Mouse (Mus musculus) ovary, adult 18-20 months (tissue): ENCODE data around the gene Gdpd5.
"Not testable (repeated sequence)": the region's sequence is repeated elsewhere in the genome, so short reads cannot be mapped to it uniquely, and the experiment has no call there.

Source experiments
- DNase-seq: peaks from one replicate; pipeline ENCODE4 v3.0.0; 2022; ENCODE audit warnings: low spot score, mixed read lengths

Gdpd5 gene

DNA sequence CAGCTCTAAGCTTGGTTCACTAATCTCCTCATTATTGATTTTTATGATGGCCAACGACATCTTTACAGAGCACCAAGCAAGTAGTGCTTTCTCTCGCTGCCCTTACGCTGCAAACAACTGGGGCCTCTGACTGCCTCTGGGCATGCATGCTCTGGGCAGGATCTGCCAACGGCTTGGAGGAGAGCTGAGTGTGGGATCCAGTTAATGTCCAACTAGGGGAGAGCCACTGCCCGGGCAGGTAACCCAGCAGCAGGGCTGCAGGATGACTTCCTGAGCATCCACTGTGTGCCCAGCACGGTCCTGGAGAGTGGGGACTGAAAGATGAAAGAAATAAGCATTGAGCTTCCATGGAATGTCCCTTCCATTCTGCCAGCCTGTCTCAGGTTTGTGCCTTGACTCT lies 14.5 kb upstream of the Gdpd5 start:
- DNase-seq, result no peak

DNA sequence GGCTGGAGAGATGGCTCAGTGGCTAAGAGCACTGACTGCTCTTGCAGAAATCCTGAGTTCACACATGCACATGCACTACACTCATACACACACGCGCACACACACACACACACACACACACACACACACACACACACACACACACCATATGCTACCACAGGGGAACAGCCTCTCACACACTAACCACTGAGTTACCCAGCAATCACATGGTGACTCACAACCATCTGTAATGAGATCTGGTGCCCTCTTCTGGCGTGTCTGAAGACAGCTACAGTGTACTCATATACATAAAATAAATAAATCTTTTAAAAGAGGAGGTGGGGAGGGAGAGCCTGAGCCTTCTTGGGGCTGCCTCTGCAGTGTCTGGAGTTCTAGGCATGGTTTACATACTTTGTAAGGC lies 6.9 kb upstream of the Gdpd5 start:
- not testable (repeated sequence) for DNase-seq

DNA sequence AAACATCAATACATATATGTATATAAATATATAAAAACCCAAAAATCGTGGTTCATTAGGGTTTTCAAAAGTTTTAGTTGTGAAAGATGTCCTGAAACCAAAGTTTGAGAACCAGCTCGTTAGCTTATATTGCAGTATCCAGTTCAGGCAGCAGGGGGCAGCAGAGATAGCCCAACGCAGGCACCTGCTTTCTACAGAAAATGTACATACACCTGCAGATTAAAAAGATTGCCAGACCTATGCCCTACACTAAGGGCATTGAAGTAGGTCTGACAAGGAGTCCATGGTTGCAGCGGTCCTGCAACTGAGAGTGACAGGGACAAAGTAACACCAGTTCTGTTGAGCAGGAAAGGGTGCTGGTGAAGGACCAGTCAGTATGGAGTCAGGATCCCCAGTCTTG lies 5.8 kb upstream of the Gdpd5 start:
- DNase-seq, result no peak

DNA sequence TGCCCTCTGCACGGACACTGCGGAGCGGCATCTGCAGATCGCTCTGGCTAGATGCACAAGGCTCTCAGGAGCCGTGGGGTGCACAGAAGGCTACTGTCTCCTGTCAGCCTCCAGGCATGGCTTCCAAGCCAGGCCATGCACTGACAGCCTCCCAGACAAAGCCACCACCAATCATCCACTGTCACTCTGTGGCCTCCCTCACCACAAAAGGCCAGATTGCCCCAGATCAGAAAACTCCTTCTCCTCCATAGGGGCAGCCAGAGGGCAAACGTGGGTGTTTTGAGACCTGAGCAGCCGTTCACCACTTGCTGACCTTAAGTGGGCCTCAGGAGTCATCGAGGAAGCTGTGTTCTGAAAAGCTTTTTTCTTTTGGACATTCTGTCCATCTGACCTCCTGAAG lies 2.3 kb upstream of the Gdpd5 start:
- no peak for DNase-seq

DNA sequence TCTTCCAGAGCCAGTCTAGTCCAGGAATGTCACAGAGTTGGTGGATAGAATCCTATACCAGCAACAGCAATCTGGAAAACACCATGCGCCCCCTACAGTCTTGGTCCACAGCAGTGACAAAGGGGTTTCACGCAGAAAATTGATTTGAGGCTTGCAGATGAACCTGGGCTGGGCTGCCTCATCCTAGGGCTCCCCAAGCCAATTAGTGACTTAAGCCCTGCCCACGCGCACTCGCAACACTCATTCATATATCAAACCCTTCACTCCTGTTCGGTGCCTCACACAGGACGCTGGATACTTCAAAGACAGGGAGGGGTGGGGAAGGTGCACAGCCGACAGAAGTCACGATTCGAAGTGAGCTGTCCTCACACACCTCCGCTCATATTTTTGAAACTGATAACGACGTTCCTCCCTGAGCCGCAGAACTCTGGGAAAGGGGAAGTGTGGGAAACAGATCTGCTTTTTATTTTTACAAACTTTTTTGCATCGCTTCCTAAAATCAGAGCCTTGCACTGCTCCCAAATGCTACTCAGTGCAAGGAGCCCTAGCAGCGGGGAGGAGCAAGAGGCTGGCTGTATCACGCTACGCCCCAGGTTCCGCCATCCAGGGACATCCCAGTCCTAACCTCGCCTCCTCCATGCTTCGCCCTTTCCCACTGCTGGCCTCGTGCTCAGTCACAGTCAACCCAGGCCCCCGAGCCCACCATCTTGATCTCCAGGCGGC lies 562 bp upstream of the Gdpd5 start:
- no peak for DNase-seq

DNA sequence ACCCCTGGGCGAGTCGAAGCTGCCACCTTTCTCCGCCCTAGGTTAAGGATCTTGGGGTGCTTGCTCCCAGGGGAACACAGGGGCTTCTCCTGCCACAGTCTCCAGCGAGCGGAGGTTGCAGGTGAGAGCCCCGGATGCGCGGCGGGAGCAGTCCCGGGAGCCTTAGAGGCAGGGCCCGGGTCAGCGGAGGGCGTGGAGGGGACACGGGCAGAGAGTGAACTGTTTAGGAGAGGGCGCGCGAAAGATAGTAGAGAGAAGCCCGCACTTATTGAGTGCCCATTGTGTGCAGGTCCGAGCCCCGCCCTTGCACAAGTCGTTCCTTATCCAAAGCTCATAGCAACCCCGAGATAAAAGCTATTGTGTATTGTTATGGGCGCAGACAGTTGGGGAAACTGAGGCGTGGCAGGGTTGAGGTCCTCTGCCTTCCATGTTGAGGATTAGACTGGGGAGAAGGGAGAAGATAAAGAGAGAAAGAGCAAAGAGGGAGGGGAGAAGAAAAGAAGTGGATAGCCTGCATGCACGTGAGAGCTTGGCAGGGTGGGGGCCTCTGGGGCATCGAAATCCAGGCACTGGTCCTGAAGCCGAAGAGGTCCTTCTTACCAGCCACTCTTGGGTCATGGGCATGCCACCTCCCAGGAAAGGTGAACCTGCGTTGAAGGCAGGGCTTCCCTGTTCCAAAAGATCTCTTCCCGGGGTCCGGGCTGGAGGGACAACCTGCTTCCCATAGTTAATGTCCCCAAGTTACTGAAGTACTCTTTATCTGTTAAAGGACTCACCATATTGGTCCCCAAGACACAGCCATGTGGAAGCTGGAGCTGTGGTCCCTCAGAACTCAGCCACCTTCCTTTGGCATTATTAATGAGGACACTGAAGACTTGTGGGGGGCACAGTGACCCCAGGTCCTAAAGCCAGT lies 1.1 kb downstream of the Gdpd5 start:
- no peak for DNase-seq

DNA sequence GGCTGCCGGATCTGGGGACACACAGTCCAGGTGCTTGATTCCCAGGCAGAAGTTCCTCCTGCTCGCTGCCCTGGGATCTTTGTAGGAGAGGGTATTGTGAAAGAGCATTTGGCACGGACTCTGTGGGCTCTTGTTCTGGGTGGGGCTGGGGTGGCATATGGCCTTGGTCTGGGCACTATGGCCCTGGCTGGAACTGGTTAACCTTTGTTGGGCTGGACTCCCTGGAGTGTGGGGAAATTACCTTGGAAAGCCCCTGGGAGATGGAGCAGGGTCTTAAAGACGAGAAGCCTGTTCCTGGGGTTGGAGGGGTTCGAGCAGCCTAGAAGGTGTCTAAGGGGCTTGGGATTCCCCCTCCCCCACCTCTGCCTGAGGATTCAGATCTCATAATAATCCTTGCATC lies 2.0 kb downstream of the Gdpd5 start:
- no peak for DNase-seq

DNA sequence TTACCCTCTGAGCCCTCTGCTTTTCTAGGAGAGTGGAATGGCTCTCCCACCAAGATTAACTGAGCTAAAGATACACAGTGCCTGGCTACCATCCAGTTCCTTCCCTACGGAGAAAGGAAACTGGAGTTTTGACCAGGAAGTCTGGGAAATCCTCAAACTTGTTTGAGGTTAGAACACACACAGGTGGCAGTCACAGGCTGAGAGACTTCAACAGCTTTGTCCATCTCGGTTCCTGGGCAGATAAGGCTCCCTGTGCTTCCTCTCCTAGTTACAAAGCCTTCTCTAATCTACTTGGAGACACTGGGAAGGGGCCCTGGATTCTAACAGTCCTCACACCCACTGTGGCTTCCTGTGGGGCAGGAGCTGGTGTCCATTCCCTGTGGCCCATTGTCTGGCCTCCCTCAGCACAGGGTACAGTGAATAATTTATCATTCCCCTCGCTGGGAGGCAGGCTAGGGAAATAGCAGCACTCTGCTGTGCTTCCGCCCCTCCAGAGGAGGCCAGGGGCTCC lies 2.9 kb downstream of the Gdpd5 start:
- no peak for DNase-seq

DNA sequence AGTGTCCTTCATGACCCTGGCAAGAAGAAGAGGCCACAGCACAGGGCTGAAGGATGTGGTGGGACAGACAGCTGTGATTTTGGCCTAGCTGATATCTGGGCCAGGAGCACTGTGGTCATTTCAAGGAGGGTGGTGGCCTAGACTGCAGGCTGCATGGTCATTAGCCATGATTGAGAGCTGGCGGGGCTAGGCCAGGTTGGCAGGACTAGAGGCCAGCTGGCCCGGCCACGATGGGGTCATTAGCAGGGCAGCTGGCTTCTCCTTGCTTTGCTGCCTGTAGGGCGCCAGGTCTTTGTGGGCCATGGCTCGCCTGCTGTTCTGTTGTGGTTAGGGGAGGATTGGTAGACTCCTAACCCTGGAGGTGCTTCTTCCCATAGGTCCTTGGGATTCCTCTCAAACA lies 4.8 kb downstream of the Gdpd5 start:
- DNase-seq, result no peak

DNA sequence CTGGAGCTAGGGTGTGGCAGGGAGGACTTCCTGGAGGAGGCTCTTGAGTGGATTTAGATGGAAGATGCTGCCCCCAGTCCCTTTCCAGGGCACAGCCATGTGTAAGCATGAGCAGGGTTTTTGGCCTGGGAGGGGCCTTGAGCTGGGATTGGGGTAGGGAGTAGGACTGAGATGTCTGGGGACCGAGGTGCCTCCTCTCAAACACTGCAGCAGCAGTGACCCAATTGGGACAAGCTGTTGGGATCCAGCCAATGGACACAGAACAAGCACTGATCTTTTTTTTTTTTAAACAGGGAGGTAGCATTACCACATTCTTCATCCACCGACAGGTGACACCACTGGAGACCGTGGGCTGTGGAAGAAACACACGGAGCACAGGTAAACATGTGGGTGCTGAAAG lies 5.6 kb downstream of the Gdpd5 start:
- DNase-seq, result no peak

DNA sequence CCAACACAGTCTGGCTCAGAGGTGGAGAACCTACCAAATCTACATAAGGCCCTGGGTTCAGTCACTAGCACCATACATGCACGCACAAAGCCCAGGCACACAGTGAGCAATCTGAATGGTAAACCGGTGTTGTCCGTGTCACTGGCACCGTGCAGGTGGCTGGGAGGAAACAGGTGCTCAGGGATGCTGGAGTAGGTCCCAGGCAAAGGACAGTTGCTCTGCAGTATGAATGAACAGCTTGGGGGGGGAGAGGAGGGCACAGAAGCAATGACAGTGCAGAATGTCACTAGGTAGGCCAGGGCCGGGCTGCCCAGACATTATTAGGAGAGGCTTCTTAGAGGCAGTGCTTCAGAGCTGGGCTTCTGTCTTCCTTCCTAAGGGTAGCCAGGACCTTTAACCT lies 6.1 kb downstream of the Gdpd5 start:
- DNase-seq, result no peak

DNA sequence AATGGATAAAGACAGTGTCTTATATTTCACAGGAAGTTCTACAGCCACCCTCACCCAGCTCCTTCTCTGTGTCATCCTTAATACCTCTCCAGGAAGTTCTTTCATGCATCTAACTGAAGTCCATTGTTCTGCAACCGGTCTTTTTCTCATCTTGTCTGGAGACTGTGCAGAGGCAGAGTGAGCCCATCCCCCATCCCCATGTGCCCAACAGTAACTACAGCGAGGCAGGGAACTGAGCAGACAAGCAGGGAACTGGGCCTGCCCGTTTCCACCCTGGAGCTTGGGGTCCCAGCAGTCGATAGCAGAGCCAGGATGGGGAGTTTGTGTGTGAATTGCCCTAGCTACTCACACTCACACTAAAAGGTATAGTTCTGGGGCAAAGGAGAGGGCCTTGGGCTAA lies 9.3 kb downstream of the Gdpd5 start:
- no peak for DNase-seq

DNA sequence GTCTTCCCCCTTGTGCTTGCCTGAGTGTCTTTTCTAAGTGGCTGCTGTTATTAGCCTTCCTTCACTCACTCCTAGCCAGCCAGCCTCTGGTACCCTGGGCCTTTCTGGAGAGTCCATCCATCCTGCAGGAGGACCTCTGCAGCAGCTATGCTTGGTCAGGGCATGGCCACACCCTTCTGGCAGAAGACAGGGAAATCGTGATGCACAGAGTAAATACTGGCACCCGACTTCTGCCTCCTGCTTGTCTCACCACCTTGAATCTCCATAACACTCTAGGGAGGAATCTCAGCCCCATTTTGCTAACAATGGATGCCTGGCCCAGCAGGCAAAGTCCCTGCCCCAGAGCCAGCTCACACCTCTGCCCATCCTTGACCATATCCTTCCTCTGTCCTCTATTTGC lies 11.5 kb downstream of the Gdpd5 start:
- no peak for DNase-seq

DNA sequence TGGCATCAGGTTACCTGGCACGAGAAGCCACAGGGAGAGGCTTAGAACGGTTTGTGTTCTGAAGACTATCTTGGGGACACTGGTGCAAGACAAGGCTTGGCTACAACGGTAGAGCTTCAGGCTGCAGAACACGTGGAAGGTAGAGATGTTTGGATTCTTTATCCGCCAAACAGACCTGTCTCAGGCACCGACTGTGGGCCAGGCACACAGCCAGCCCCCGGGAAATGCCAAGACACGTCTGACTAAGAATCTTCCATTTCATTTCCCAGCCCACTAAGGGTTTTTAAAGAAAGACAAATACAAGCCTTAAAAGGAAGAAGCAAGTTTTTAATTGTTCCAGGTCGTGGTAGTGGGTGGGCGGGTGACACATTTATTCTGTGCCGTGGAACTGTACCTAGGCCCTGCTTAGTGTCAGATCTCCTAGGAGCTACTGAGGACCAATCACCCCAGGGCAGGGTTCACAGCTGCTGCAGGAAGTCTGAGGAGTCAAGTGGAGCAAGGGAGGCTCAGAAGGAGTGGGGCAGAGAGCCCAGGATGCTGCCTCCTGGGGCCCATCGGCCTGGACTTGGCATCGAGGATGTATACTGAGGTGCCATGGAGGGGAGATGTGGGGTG lies 12.6 kb downstream of the Gdpd5 start:
- DNase-seq, result no peak

DNA sequence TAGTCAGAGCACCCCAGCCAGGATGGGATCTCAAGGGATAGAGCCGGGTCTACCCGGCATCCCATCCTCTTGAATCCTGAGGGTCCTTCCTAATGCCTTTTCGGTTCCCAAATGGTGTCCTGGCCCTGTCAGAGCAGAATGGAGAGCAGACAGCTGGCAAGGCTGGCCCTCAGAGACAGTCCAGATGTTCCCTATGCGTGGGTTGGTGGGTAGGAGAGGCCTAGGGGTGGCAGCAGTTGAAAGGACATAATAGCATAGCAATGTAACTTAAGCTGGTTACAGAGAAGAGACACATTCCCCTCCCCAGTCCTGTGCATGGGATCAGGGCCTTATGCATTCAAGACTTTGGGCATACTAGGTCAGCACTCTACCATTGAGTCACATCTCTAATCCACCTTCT lies 14.2 kb downstream of the Gdpd5 start:
- no peak for DNase-seq

DNA sequence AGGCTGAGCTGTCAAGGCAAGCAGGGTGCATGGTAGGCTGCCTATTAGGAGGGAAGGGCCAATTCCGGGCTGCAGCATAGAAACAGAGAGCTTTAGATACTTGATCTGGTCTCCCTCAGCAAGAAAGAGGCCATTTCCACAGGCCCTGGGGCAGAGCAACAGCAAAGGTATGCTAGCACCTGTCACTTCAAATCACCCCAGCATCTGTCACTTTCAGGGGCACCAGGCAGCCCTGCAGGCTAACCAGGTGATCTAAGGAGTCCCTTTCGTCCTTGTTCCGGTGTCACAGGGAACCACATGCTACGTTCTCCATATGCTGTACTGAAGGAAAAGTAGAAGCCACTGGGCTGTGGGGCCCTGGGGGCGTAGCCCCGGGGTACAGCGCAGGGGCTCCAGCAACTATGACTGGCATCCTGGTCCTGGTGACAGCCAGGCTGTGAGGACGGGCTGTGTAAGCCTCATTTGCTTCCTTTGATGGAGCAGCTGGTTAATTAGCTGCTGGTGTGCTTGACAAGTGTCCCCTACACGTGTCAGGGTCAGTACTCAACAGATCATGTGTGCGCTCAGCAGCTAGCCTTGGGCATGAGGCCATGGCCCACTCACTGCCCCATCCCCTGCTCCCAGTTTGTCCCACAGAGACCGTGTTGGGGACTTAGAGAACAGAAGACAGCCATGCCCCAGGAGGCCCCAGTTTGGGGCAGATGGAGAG lies 14.8 kb downstream of the Gdpd5 start:
- no peak for DNase-seq

DNA sequence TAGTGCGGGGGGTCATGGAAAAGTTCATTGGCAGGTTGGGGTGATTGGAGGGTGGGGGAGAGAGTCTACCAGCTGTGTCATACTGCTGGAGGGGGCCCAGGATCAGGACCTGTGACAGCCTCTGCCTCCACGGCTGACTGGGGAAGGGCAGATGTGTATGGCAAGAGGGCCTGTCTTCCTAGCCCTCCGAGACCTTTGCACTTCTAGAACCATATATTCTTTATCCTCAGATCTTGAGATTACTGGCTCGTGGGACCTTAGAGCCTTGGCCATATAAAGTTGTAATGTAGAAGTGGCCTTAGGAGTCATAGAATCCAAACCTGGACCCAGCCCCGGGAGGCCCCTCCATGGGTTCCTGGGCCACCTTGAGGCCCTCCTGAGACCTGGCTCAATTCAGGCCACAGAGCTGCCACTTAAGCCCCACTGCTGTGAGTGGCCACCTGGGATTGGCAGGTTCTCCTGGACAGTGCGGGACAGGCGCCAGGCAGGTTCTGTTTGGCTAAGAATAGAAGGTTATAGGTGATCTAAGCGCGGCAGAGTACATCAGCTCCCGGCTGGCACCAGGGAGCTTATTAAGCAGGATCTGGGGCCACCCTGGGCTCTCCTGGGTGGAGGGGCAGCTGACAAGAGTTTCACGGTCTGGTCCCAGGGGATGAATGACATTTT lies 15.9 kb downstream of the Gdpd5 start:
- no peak for DNase-seq

DNA sequence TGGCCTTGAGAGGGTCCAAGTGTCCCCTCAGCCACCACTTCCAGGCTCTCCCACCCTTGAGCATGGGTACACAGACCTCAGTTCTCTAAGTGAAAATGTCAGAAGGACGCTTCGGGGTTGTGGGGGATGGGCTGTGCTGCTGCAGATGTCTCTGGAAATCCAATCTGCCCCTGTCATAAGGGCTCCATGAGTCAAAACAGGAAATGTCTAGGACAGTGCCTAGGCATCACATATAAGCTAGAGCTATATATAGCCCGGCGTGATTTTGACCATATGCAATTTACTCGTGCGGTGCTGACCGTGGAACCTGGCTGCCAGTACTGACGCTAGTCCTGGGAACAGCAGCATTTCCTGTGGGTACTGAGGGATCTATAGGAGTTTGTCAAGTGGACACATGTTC lies 20.2 kb downstream of the Gdpd5 start:
- DNase-seq, result no peak

DNA sequence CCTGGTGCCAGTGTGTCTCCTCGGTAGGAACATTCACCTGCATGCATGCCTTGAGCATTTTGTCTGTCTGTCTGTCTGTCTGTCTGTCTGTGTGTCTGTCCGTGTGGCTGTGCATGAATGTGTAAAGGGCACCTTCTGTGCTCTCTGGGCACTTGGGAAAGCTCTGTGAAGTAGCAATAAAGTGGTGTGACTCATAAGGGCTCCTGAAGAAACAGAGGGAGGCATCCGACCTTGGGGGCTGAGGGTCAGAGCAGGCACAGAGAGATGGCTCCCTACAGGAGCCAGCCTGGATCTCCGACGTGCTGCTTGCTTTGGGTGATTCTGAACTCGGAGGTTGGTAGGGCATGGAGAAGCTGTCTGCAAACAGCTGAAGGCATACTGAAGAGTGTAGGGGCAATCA lies 21.3 kb downstream of the Gdpd5 start:
- no peak for DNase-seq

DNA sequence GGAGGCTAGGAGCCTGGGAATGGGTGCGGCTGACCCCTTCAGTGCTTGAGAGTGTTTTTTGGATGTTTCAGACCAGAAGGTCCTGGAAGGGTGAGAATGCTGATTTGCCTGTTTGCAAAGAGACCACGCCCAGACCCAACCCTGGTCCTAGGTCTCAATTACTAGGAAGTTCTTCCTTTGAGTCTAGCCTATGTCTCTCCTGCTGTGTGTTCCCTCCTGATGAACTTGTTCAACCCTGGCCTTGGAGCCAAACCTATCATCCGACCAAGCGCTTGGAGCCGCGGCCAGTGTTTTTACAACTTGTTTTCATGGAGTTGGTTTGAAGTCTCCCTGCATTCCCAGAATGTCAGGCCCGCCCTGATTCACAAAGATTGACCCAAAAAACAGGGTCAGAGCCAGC lies 22.0 kb downstream of the Gdpd5 start:
- peak; percentile 43 for DNase-seq

DNA sequence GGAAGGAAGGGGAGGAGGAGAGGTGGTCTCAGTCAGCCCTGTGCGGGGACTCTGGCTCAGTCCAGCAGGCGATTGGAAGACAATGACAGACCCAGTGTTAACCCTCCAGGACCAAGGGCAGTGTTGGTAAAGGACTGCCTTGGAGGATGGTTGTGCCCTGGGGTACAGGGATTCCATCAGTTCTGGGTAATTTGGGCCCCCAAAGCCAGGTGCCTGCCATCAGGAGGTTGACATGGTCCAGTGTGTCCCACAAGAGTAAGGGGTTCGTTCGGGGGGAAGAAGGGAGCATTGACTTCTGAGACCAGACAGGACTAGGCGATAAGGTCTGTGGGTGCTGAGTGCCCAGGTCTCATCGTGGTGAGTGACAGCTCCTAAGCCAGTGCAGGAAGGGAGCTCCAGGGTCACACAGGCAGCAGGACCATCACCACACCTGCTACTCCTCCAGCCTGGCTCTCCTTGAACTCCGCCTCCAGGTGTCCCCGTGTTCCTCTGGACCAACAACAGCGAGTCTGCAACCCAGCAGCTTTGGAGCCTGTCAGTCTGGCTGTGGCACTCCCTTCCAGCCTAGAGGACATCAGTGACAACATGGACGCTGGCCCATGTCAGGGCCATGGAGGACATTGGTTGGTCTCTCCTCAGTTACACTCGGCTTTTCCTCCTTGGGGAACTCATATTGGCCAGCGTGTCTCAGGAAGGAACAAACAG lies 23.0 kb downstream of the Gdpd5 start:
- DNase-seq, result no peak
